9 mouse cellular contexts compared by ENCODE assay signal in genomic region chr5:117143721-117144135, GRCm38 (mm10). TPM values are rescaled to one million over a fixed set of nuclear protein-coding genes. Genes with fewer than 3 reads are reported as not detected.
DNase-seq lines count a peak whose midpoint lies in the region; ATAC-seq and TF ChIP-seq lines count a peak whose summit lies in the region.
"Had no signal": no experiment of that assay in that cellular context is flagged by ENCODE, and none has a peak within 500 bp of the region (broad histone marks: within the 10 kb centered on the region; RNA-seq: fewer than 3 reads in every experiment).

No protein-coding gene starts in this region.

- H3K27ac ChIP-seq in liver, postnatal 0 days (ENCODE audit: low read depth) = no peak overlapping the region
- H3K27ac ChIP-seq: macrophage had no signal

- peak; percentile 88 for TF ChIP-seq CTCF in liver, postnatal 0 days (IDR thresholded peaks at IDR 0.05; ENCODE audit: low read depth)

- WGBS in liver, postnatal 0 days (ENCODE audit: insufficient replicate concordance) = 42% methylated on average over 9 of the region's 9 CpGs

- no peak for TF ChIP-seq EP300 in liver, postnatal 0 days (IDR thresholded peaks at IDR 0.05; ENCODE audit: low read depth)

- no peak overlapping the region for H3K4me3 ChIP-seq in liver, postnatal 0 days (ENCODE audit: low read depth, low read length)

- no peak overlapping the region for H3K9ac ChIP-seq in liver, postnatal 0 days (replicated peaks)

- DNase-seq in left cerebral cortex, postnatal 4 days = peak; percentile 40
- no peak for DNase-seq in left cerebral cortex, postnatal 36 days (ENCODE audit: low spot score in 2 of 2)
- DNase-seq in MN1 (ENCODE audit: low spot score) = peak; percentile 48
- peak; percentile 63 for DNase-seq in embryo, embryonic 10.5 days (ENCODE audit: low spot score)
- DNase-seq in liver, postnatal 0 days = peak; percentile 58
- DNase-seq in thymus, postnatal 0 days (ENCODE audit: low spot score) = peak; percentile 73
- DNase-seq in ovary, adult 18-20 months (ENCODE audit: low spot score) = no peak

- H3K36me3 ChIP-seq in liver, postnatal 0 days (replicated peaks; ENCODE audit: insufficient read depth, low read length) = peaks cover 16% of the 10 kb centered on the region

- no peaks in the 10 kb centered on the region for H3K27me3 ChIP-seq in liver, postnatal 0 days (ENCODE audit: insufficient read depth, low read length)

- peaks cover 49% of the 10 kb centered on the region for H3K4me1 ChIP-seq in liver, postnatal 0 days (ENCODE audit: insufficient read depth)

- H3K9me3 ChIP-seq in liver, postnatal 0 days (ENCODE audit: low read length) = peaks cover 4% of the 10 kb centered on the region; the same call in 1 of the 2 replicates

- peak; percentile 65 for ATAC-seq in liver, postnatal 0 days
- ATAC-seq in erythroid progenitor cell, adult 5-6 weeks (replicated peaks; ENCODE audit: low FRiP score, poor library complexity, severe bottlenecking) = no peak

- no peak overlapping the region for H3K4me2 ChIP-seq in liver, postnatal 0 days (ENCODE audit: low read depth, low read length)

- intact Hi-C loops in left cerebral cortex, postnatal 4 days (cut with DNase I) = no loop called here
- intact Hi-C loops in left cerebral cortex, postnatal 36 days (cut with DNase I) = loop anchor here (2.0 kb wide), 1 partner anchor 27 kb away; the partner anchor contains the start of gene Suds3

RNA-seq across cellular contexts. Expression of gene Taok3, which starts 23.8 kb away (rescaled TPM):
- total RNA-seq in left cerebral cortex, postnatal 4 days (2021) = 10 to 100 TPM; 80.6 to 85.3 TPM
- 10 to 100 TPM; 53.2 to 60.9 TPM for total RNA-seq in left cerebral cortex, postnatal 36 days (2021)
- 40.5 and 41.9 TPM in 2 replicates for polyA plus RNA-seq in liver, postnatal 0 days (2015; fragmentation: Nextera tagmentation; extraction: Ambion mirVana)
- polyA plus RNA-seq in thymus, postnatal 0 days (2015; fragmentation: Nextera tagmentation; extraction: Ambion mirVana) = 68.1 and 71.1 TPM in 2 replicates
- 53.7 and 55.1 TPM in 2 replicates for total RNA-seq in erythroid progenitor cell, adult 5-6 weeks (2015; ENCODE audit: low replicate concordance)
- 48.5 and 60.2 TPM in 2 replicates for total RNA-seq in erythroid progenitor cell, adult 5-6 weeks (2017; ENCODE audit: low replicate concordance)

RNA-seq across cellular contexts. Expression of gene Suds3, which starts 27.8 kb away (rescaled TPM):
- 10 to 100 TPM; 81.4 to 81.6 TPM for total RNA-seq in left cerebral cortex, postnatal 4 days (2021)
- 100 to 1,000 TPM; 134 to 147 TPM for total RNA-seq in left cerebral cortex, postnatal 36 days (2021)
- polyA plus RNA-seq in liver, postnatal 0 days (2015; fragmentation: Nextera tagmentation; extraction: Ambion mirVana) = 30.5 and 33.4 TPM in 2 replicates
- 66.0 and 69.1 TPM in 2 replicates for polyA plus RNA-seq in thymus, postnatal 0 days (2015; fragmentation: Nextera tagmentation; extraction: Ambion mirVana)
- 23.5 and 31.7 TPM in 2 replicates for total RNA-seq in erythroid progenitor cell, adult 5-6 weeks (2015; ENCODE audit: low replicate concordance)
- 62.6 and 70.5 TPM in 2 replicates for total RNA-seq in erythroid progenitor cell, adult 5-6 weeks (2017; ENCODE audit: low replicate concordance)

Comparison
In these comparisons a context has a peak if more than half of its experiments do, and no peak if none do; other contexts are left out.
1. DNase-seq: peak in left cerebral cortex, postnatal 4 days (single experiment), MN1 (single experiment), embryo, embryonic 10.5 days (single experiment), liver, postnatal 0 days (single experiment) and thymus, postnatal 0 days (single experiment); none in left cerebral cortex, postnatal 36 days (0 of 2) and ovary, adult 18-20 months (single experiment).